Mouse (Mus musculus) heart, adult 2 months (tissue): Measurements from ENCODE around the gene Theg.

Experiments
- CTCF ChIP-seq: fragments of 200-600 bp; IDR thresholded peaks from 2 replicates; pipeline ENCODE4 v1.8.1; 2022; ENCODE audit warnings: antibody characterized with exemption, mild to moderate bottlenecking, moderate library complexity
- POLR2A ChIP-seq: fragments of 200-500 bp; IDR thresholded peaks from 2 replicates; pipeline ENCODE4 v1.6.1; 2011; ENCODE audit warnings: mild to moderate bottlenecking, low read depth, low read length, control low read depth; ENCODE audit not compliant: insufficient read depth

GRCm38 (mm10) chr10:79573611-79574010 lies 13.5 kb downstream of the Theg start:
- TF ChIP-seq POLR2A: no peak
- TF ChIP-seq CTCF: no peak
